Mouse (Mus musculus) cerebellum, adult 11 months (tissue): Measurements from ENCODE around the gene Olfr670.
"Not testable (repeated sequence)": the region's sequence is repeated elsewhere in the genome, so short reads cannot be mapped to it uniquely, and the experiment has no call there.

Experiments
- DNase-seq: peaks from one replicate; pipeline ENCODE4 v3.0.0; 2022

Olfr670 gene

DNA sequence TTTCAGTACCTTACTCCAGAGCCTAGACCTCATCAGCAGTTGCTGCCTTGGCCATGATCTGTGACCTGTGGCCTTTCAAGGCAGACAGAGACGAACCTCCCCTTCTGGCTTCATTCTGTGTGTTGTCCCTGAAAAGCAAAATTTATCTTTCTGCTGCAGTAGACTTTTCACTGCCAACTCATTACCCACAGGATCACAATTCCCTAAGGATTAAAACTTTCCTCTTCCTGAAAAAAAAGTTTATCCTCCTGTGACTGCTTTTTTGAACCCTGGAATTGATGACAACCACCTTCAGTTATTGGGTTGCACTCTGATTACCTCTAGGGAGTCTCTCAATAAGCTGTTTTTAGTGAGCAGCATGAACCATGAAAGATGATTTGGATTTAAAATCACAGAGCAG, at the start of gene Olfr670:
Gene Olfr670 (minus strand): TSS at position 101 of the 400 bp plus-strand sequence.
- no peak for DNase-seq

DNA sequence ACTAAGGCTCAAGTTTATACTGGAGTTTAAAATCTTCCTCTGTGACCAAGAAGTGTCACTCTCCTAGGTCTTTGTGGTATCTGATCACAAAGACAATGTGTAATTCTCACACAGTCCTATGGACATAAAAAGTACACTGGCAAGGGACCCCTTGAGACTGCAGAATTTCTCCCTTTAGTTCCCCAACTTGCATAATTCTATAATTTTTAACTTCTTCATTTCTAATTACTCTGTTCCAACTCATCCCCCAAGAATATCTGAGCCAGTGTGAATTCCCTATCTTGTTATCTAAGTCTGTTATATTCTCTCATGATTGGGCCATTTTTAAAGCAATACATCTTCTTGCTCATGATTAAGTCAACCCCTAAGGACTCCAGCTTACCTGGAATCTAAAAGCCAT, 39.5 kb upstream of the Olfr670 start, which contains the start of gene Olfr672:
Gene Olfr672 (minus strand): TSS at position 101 of the 400 bp plus-strand sequence.
- no peak for DNase-seq

DNA sequence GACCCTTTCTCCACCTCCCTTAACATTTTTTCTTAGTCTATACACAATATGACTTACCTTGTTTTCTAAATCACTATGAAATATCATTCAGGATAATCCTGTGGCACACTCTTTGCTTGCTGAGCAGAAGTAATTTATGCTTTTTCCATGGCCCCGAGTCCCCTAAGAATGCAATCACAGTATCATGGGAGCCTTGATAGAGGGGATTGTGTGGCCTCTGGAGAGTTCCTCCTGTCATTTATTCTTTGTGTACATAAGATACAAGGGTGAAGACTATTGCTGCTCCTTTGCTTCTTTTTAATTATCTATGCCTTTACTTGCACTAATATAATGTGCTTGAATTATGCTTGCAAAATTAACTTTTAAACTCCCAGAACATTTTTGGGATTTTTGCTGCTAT, 16.6 kb upstream of the Olfr670 start, which contains the start of gene Olfr671:
Gene Olfr671 (minus strand): TSS at position 101 of the 400 bp plus-strand sequence.
- no peak for DNase-seq

DNA sequence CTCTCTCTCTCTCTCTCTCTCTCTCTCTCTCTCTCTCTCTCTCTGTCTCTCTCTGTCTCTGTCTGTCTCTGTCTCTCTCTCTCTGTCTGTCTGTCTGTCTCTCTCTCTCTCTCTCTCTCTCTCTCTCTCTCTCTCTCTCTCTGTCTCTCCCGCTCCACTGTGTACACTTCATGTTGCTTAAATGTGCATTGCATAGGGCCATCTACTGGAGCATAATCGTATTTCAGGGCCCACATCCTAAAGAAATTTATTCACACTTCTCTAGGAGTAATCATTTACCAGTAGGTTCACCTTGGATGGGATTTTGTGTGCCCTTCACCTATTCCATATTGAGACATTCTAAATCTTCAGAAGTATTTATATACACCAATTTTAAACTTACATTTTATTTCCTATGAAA, 10.1 kb upstream of the Olfr670 start:
- DNase-seq, result not testable (repeated sequence)

DNA sequence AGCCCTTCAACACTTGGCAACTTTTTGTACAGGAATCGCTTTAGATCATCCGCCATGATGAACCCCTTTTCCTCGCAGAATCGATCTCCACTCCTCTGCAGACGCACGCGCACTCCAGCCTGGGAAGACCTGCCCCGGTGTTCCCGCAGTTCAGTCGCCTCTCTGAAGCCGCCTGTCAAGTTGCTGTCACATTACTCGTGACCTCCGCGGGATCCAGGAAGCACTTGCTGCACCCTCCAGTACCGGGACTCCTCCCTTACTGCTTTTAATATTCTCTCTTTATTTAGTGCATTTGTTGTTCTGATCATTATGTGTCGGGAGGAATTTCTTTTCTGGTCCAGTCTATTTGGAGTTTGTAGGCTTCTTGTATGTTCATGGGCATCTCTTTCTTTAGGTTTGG, 12.2 kb downstream of the Olfr670 start:
- not testable (repeated sequence) for DNase-seq

DNA sequence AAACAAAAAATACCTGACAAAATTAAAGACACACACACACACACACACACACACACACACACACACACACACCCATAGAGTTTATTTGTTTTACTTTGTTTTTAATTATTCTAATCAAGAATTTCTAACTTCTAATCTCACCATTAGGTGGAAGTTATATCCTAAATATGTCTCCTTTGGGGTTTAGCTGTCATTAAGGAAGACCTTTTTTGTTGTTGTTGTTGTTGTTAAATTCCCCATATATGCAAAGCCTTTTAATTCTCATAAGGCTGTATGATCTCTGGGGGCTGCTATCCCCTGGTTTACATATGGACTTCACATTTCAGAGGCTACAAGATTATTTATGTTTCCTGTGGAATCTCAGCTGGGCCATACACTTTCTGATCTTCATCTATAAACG, 28.5 kb downstream of the Olfr670 start, which contains the start of gene Olfr669:
Gene Olfr669 (plus strand): TSS at position 301 of the 400 bp plus-strand sequence.
- DNase-seq, result no peak

DNA sequence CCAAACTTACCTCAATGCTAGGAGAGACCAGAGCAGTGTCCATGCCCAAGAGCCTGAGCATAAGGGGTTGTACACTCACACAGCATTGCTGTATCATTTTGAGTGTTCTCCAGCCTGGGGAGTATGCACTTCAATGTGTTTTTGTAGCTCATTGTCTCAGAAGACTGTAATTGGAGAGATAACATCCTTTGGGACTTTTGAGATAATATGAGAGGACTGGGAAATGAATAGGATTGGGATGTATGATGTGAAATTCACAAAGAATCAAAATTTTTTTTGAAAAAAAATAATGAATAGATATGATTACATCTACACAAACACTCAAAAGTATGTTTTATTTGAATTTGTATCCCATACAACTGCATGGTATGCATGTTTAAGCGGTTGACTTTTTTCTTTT, 34.5 kb downstream of the Olfr670 start, which contains the start of gene Olfr668:
Gene Olfr668 (minus strand): TSS at position 101 of the 400 bp plus-strand sequence.
- DNase-seq, result no peak

DNA sequence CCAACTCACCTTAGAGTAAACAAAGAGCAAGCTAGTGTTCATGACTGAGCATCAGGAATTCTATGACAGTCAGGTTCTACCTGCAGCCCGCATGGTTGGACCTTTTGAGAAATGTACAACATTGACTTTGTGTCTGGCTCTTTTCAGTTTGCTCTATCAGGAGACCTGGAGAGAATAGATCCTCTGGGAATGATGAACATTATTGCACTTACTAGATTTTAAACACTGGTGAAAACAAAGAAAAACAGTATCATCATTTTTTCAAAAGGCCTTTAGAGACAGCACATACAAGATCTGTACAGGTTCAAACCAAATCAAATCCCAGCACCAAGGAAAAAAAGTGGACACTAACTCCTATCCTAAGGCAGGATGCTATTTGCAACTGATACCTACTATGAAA, 41.0 kb downstream of the Olfr670 start, which contains the start of gene Olfr667:
Gene Olfr667 (minus strand): TSS at position 101 of the 400 bp plus-strand sequence.
- DNase-seq, result no peak
